Mouse (Mus musculus): ENCODE measurements at regions not wholly inside any gene's neighbourhood (a gene's known extent, or its start where the extent isn't known, plus 50 kb on each side); places are given as distances from the start of the nearest gene placed in this dataset.

DNA sequence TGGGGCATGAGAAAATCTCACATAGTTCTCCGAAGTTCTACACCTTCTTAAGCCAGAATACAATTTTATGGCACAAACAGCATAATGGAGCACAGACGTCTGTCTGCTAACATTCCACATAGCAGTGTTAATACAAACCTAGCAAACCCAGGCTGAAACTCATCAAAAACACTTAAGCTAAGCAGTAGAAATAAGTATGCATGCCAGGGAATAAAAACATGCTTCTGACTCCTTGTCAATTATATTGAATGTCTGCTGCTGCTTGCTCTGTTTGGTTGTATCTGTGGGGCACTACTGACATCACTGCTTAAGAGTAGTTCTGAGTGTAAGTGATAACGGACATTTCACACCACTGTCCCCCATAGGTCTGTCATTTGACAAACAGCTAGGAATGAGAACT, 693.4 kb upstream of the Adamts5 start:
- TF ChIP-seq CTCF (IDR thresholded peaks at IDR 0.05; ENCODE audit: low read depth, low read length) (no peak), POLR2A (IDR thresholded peaks at IDR 0.05; ENCODE audit: extremely low read depth, insufficient read depth, low read length) (no peak)

Measured in liver, adult 2 months (tissue).